Mouse (Mus musculus) frontal cortex, postnatal 25 days (tissue): Measurements from ENCODE around the gene 4931422A03Rik.
"Not testable (repeated sequence)": the region's sequence is repeated elsewhere in the genome, so short reads cannot be mapped to it uniquely, and the experiment has no call there.

Experiments used
- DNase-seq, 2 experiments: peaks; one replicate each; pipeline ENCODE4 v3.0.0; 2022; ENCODE audit warnings: low spot score in 2 of 2

Gene 4931422A03Rik

DNA sequence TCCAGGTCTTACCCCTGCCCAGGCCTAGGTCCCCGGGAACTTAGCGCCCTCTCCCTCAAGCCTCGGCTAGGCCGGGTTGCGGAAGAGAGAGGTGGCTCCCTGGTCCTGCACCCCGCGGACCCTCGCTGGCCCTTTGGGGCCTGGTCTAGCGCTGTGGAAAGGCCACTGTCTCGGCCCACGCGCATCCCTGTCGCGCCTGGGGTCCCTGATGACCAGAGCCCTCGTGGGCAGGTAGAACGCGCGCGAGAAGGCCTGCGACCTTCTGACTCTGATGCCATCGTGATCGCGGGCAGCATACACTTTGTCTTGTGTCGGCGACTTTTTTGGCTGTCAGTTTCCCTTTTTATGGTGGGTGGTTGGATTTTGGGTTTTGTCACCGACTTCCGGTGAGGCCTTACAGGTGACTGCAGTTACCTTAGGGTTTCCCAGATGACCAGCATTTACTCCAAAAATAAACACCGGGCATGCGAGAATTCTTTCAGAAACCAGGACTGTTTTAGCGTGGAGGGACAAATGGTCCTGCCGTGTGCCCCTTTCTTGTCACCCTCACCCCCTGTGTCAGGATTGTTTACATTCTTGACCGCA, at the start of gene 4931422A03Rik:
4931422A03Rik (minus strand) TSS at position 223 of the 585 bp plus-strand sequence.
- DNase-seq, result peak in 1 of 2 experiments; percentile 13

DNA sequence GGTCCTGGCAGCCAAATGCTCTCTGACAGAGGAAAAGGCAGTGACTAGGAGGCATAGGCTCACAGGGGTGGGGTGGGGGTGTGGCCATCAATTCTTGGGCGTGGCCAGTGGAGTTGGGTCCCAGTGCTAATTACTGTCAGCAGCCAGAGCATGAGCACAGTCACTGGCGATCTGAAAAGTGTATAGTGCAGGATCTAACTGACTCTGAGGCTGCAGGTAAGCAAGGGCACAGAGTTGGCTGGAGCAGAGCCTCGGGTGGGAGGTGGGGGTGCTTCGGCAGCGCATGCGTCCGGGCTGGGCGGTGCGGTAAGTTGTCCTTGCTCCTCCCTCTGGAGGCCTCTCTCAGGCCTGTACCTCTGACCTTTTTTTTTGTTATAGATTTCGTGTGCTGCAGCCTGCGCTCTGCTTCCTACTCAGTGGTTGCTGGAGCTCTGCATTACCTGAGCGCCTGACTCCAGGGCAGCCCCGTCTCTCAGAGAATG, 41.6 kb upstream of the 4931422A03Rik start, which contains the start of gene Cd59b:
Cd59b (plus strand) TSS at position 146 of the 482 bp plus-strand sequence.
- no peak for DNase-seq

DNA sequence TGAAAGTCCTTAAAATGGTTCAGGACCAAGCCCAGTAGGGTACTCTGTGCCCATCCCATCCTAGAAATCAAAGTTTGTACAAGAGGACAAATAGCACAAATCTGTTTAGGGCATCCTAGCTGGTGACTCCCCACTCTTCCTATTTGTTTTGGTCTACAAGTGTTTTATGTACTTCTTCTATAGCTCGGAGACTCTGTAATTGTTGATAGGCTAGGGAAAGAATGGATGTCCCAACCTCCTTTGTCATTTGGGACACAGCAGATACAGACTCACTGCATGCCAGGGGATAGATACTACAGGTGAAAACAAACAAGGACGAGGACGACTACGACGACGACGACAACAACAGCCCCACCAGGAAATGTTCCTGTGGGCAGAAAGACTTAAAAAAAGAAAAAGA, 40.3 kb upstream of the 4931422A03Rik start, which contains the start of gene Gm10799:
Gm10799 (minus strand) TSS at position 101 of the 400 bp plus-strand sequence.
- DNase-seq, result not testable (repeated sequence)

DNA sequence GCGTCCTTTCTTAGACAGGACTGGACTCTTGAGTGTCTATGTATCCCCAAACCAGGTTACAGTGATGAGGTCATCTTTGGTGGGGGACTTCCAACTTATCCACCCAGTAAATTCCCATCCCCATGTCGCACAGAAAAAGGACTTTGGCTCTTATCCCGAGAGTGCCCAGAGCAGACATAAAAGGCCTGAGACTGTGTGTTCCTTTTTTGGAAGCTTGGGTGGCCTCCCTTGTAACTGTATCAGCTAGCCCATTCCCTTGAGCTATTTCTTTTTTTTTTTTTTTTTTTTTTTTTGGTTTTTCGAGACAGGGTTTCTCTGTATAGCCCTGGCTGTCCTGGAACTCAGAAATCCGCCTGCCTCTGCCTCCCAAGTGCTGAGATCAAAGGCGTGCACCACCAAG, 37.4 kb upstream of the 4931422A03Rik start, which contains the start of gene Gm10912:
Gm10912 (plus strand) TSS at position 301 of the 400 bp plus-strand sequence.
- not testable (repeated sequence) for DNase-seq

DNA sequence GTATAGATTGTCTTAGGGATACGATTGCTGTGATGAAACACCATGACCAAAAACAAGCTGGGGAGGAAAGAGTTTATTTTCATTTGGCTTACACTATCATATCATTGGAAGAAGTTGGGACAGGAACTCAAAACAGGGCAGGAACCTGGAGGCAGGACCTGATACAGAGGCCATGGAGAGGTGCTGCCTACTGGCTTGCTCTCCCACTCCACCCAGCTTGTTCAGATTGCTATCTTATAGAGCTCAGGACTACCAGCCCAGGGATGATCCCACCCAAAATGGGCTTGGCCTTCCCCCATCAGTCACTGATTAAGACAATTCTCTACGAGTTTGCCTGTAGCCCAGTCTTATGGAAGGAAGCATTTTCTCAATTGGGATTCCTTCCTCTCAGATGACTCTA, 36.0 kb upstream of the 4931422A03Rik start:
- no peak for DNase-seq

DNA sequence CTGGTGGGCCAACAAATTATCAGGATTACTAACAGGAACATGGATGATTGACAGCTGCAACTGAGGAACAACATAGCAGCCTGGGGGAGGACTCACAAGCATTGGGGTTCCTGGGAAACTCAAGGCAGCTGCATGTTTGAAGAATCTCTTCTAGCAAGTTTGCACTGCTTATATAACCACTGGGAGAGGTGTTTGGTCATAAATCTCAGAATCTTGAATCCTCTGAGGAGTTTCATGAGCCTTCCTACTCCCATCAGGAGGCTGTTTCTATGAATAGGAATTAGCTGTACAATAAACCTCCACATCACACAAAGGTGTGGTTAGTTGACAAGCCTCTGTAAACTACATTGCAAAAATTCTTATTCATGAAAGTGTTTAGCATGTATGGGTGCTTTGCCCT, 34.5 kb upstream of the 4931422A03Rik start:
- no peak for DNase-seq

DNA sequence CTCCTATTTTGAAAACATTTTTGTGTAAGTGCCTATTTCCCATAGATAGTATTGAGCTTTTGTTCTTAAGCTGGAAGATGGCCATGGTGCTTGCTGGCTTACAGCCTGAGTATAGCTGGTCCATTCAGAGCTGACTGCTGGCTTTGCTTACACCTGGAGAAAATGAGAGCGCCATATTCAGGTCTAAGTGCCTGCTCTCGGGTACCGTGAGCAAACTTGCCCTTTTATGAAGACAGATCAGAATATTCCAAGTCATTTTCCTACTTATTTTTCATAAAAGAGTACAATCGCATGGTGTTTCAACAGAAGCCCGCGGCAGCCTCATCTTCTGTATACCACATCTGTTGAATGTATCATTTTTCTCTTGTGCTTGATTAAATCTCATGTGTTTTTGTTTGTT, 32.8 kb upstream of the 4931422A03Rik start:
- DNase-seq, result no peak

DNA sequence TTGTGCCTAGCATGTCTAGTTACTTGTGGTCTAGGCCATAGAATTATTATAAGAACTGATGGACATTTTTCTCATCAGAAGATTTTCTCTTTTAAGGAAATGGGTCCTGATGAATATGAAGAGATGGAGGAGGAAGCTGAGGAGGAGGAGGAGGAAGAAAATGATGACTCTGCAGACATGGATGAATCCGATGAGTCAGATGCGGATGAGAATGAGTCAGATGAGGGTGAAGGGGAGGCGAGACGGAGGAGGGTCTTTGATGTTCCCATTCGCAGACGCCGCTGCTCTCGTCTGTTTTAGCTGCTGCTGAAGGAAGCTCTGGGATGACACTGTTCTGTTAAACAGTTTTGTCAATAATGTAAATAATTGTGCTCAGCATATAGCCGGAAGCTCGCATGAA, 31.6 kb upstream of the 4931422A03Rik start:
- DNase-seq, result no peak

DNA sequence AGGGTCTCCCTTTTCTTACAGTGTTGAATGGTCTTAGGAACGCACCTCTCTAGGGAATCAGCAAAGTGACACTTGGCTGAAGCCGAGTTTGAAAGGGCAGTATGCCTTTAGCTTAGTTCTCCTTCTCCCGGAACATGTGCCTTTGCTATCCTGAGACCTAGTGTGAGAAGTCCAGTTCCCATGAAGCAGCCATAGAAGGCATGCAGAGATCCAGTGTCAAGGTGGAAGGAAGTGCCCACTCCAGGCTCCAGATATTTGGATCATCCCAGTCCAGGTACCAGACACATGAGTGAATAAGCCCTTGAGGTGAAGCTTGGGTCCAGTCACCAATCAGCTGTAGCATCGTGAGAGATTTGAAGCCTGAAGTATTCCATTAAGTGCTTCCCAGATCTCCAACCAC, 30.8 kb upstream of the 4931422A03Rik start:
- DNase-seq, result no peak

DNA sequence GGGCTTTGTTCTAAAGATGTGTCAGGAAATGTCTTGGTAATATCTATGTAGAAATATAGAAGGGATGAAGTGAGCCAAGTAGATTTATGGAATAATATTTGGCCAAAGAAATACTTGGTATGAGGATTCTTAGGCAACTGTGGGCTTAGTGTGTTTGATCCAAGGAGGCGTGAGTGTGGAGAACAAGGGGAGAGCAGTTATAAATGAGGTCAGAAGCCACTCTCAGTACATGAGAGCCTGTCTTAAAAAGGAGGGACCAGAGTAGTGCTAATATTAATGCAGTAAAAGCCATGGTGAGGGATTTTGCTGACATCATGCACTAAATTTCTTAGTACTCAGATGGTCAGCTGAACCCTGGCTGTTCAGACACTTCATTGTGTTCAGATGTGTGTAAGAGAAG, 30.2 kb upstream of the 4931422A03Rik start:
- DNase-seq, result no peak

DNA sequence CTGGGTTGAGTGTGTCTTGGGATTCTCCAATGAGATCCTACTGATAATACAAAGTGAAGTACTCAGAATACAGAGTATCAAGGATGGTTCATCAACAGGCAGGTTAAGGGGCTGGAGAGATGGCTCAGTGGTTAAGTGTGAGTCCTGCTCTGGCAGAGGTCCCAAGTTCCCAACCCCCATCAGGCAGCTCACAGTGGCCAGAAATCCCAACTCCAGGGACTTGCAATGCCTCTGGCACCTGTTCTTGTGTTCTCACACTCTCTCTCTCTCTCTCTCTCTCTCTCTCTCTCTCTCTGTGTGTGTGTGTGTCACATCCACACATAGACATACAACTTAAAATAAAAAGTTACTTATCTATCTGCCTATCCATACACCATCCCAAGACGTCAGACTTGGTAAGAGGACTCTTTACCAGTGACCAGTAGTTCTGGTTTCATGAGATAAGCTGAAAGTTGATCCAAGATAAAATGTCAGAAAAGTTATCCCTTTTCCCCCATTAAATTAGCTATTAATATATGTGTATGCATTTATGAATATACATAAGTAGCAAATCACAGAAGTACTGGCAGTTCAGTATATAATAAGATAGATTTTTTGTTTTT, 16.4 kb upstream of the 4931422A03Rik start:
- DNase-seq, result no peak

DNA sequence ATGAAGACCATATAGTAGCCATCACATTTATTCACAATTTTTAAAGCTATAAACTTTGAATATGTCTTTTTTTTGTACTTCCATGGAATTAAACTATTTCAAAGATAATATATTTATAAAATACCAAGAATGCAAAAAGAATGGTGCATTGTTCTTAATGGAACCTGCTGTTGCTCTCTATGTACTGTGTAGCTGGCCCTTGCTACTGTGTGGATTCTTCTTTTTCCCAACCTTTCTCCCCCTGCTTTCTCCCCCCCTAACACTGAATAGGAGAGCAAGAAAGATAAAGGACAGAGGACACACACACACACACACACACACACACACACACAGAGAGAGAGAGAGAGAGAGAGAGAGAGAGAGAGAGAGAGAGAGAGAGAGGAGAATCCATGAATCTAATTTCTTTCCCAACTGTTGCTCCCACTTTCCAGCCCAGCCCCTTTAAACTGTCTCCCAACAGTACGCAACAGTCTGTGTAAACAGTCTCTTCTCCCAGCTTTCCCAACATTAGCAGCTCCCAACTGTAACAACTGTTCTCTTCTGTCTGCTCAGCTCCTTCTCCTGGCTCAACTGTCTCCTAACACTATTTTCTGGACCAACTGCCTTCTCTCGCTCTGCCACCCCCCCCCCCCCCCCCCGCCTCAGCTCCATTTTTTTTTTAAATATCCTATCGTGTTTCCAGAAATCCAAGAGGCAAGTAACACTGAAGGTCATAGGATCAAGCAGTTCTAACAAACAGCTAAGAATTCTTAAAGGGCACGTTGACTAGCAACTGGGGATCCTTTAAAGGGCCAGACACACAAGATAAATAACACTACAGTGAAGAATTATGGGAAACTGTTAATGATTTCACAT, 15.7 kb upstream of the 4931422A03Rik start:
- no peak for DNase-seq

DNA sequence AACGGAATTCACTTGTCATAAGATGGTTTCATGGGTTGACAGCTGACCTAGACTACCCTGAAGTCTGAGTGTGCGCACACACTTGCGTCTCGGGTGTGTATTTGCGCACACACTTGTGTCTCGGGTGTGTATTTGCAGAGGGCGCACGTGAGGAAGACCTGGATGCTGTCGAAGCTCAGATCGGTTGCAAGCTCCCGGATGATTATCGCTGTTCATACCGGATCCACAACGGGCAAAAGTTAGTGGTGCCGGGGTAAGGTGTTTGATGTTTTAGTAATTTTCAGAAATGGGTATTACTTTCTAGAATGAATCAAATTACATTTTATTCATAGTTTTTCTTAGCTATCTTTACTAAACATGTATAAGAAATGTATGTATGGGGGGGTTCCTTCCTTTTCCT, 14.6 kb upstream of the 4931422A03Rik start:
- DNase-seq, result no peak

DNA sequence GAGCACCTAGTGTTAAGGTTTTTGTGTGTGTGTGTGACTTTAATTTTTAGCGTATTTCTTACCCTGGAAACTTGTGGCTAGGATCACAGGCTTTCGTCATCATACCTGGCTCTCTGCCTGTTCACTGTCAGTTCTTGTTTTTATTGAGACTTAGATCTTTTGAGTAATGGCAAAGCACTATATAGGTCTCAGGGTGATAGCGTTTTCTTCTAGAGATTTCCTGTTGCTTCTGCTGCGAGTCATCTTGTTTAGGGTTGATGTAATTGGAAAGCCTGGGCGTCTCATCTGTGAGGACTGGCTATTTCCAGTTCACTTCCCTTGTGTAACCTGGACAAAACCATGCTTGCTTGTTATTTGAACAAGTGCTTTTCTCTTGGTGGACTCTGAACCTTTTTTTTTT, 13.5 kb upstream of the 4931422A03Rik start:
- no peak for DNase-seq

DNA sequence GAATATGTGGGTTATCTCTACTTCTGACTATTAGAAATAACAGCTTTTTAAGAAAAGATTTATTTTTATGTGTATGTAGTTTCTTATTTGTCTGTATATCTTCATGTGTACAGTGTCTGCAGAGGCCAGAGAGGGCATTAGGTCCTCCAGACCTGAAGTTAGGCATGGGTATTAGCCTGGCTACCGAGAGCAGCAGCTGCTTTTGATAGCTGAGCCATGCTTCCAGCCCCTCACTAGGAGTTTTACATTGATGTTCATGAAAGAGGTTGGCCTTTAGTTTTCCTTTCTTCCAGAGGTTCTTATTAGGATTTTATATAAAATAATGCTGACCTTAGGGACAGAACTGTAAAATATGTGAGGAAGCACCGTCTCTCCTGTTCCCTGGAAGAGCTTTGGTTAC, 10.1 kb upstream of the 4931422A03Rik start:
- DNase-seq, result no peak

DNA sequence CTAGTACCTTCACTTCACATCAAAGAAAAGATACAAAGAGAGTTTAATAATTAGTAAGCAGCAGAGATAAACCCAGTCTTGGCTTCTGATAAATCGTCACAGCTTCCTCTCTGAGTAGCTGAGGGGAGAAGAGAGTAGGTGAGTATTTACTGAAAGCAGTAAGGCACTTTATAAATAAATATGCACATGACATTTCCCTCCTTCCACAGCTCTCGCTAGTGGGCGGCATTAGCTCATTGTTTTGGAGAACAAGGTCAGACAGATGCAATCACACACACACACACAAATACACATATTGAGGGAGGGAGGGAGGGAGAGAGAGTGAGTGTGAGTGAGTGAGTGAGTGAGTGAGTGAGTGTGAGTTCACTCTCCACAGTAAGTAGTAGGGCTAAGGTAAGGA, 8.2 kb upstream of the 4931422A03Rik start:
- DNase-seq, result no peak

DNA sequence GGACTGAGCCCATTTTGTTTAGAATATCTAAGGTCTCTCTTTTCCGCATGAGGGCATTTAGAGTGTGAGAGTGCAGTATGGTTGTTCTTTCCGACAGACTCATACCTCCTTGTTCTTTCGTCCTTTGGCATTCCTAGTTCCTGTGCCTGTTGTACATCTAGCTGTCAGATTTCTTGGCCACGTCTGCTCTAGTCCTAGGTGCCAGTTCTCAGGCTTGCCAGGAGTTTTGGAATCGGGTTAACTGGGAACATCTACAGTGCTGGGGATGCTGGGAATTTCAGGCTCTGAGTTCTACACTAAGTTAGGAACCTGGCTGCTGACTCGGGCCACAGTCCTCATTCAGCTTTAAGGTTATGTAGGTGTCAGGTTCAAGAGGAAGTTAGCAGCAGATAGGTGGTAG, 7.4 kb upstream of the 4931422A03Rik start:
- DNase-seq, result no peak

DNA sequence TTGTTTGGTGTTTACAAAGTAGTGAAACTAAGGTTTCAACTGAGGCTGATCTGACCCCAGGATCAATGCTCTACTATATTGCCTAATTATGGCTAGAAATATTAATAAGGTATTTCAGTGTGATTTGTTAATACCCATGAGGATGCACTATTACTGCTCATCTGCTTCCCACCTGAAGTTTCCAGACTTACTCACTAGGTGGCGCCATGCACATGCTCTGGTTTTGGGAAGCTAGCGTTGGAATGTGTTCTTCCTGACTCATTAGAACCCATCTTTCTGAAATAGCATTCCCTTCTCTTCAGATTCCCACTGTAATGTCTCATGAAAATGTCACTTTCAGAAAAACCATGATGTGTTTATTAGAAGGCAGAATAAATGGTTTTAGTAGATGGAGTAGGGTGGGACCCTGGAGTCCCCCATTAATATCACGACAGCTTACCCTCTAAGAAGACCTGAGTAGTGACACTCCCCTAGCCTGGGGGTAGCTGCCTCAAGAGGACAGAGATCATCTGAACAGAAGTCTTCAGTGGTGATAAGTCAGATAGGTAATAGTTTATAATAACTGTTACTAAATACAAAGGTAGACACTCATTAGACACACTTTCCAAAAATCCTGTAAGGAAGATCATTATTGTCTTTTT, 6.8 kb upstream of the 4931422A03Rik start:
- DNase-seq, result peak; percentile 41 to 47

DNA sequence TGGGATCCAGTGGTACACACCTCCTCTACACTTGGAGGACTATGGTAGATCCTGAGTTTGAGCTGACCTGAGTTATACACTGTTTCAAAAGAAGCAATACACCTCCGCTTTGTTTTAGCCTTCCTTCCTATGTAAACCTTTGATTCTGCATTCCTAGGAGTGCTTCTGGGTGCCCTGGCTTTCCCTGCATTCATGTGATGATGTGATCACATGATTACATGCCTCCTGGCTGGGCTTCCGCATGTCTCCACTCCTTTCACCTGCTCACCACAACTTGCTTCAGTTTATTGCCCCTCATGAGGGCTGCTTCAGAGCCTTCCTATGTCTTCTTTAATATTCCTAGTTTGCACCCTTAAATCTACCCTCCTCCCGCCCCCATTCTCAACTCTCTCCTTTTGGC, 3.9 kb upstream of the 4931422A03Rik start:
- DNase-seq, result no peak

DNA sequence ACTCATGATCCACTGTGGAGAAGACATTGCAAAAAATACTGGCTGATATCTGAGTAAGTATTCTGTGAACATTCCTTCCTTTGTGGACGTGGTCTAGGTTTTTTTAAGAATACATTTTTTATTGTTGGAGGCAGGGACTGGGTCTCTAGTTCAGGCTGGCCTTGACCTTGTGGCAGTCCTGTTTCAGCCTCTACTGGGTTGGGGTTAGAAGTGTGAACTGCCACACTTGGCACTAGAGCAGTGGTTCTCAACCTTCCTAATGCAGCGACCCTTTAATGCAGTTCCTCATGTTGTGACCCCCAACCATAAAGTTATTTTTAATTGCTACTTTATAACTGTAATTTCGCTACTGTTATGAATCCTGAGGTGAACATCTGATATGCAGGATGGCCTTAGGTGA, 2.2 kb upstream of the 4931422A03Rik start:
- DNase-seq, result no peak

DNA sequence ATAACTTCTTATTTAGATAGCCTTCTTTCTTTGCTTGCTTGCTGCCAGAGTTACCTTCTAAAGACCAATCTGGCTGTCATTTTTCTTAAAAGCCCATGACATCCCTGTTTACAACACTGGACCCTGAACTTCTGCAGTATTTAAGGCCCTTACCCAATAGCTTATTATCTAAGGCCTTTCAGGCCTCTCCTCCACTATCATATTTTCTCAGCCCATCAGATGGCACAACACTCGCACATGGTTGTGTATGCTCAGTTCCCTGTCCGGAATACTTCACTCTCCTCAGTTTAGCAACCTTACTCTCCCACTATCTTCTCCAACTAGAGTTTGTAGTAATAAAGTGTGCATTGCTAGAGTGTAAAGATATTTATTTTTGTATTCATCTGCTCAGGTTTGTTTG, 913 bp upstream of the 4931422A03Rik start:
- no peak for DNase-seq
